Mouse (Mus musculus) liver, embryonic 12.5 days (tissue): ENCODE data around the gene Cpeb3. TPM values are rescaled to one million over a fixed set of nuclear protein-coding genes. Genes with fewer than 3 reads are reported as not detected.
A peak's percentile ranks its signal among the peaks of the same experiment; 100 is the strongest.
"Not testable (repeated sequence)": the region's sequence is repeated elsewhere in the genome, so short reads cannot be mapped to it uniquely, and the experiment has no call there.

Experiments used
- ATAC-seq: fragments of 200-750 bp; cut with Nextera tagmentation; 2 replicates; pipeline ENCODE4 v1.8.0; 2017; ENCODE audit warnings: moderate number of reproducible peaks, mild to moderate bottlenecking, moderate library complexity
- H3K27ac ChIP-seq: fragments of 300-500 bp; sonication (generic); 2 replicates; pipeline ENCODE4 v1.5.1; 2016; ENCODE audit warnings: mild to moderate bottlenecking
- H3K27me3 ChIP-seq: fragments of 300-500 bp; sonication (generic); replicated peaks from 2 replicates; pipeline ENCODE4 v1.6.1; 2016; ENCODE audit warnings: mild to moderate bottlenecking, moderate library complexity
- H3K36me3 ChIP-seq: fragments of 300-500 bp; sonication (generic); 2 replicates; pipeline ENCODE4 v1.6.1; 2016; ENCODE audit warnings: mild to moderate bottlenecking, moderate library complexity
- H3K4me1 ChIP-seq: fragments of 300-500 bp; sonication (generic); 2 replicates; pipeline ENCODE4 v1.6.1; 2016
- H3K4me2 ChIP-seq: fragments of 300-500 bp; sonication (generic); 2 replicates; pipeline ENCODE4 v1.6.1; 2016; ENCODE audit warnings: mild to moderate bottlenecking, moderate library complexity
- H3K4me3 ChIP-seq: fragments of 300-500 bp; sonication (generic); 2 replicates; pipeline ENCODE4 v1.5.1; 2016; ENCODE audit warnings: mild to moderate bottlenecking, moderate library complexity
- H3K9ac ChIP-seq: fragments of 300-500 bp; sonication (generic); 2 replicates; pipeline ENCODE4 v1.6.1; 2016; ENCODE audit warnings: mild to moderate bottlenecking, moderate library complexity
- H3K9me3 ChIP-seq: fragments of 300-500 bp; sonication (generic); replicated peaks from 2 replicates; pipeline ENCODE4 v1.6.1; 2016; ENCODE audit warnings: mild to moderate bottlenecking, moderate library complexity
- WGBS: fragments of 180-500 bp; shearing (Covaris S2); methylation state at CpG from one replicate; pipeline ENCODE4 v1.1.7; 2016; ENCODE audit not compliant: insufficient replicate concordance; 5-methylcytosine and 5-hydroxymethylcytosine counted together
- polyA plus RNA-seq: library from polyadenylated mRNA; unstranded; fragments of >200 nt; fragmentation: Nextera tagmentation; extraction: Ambion mirVana; gene quantifications from 2 replicates; pipeline ENCODE4 v1.2.1, GENCODE M21; 2016

The Cpeb3 gene
- polyA plus RNA-seq, 1 experiment from 2014 or later = 3.2 TPM

DNA sequence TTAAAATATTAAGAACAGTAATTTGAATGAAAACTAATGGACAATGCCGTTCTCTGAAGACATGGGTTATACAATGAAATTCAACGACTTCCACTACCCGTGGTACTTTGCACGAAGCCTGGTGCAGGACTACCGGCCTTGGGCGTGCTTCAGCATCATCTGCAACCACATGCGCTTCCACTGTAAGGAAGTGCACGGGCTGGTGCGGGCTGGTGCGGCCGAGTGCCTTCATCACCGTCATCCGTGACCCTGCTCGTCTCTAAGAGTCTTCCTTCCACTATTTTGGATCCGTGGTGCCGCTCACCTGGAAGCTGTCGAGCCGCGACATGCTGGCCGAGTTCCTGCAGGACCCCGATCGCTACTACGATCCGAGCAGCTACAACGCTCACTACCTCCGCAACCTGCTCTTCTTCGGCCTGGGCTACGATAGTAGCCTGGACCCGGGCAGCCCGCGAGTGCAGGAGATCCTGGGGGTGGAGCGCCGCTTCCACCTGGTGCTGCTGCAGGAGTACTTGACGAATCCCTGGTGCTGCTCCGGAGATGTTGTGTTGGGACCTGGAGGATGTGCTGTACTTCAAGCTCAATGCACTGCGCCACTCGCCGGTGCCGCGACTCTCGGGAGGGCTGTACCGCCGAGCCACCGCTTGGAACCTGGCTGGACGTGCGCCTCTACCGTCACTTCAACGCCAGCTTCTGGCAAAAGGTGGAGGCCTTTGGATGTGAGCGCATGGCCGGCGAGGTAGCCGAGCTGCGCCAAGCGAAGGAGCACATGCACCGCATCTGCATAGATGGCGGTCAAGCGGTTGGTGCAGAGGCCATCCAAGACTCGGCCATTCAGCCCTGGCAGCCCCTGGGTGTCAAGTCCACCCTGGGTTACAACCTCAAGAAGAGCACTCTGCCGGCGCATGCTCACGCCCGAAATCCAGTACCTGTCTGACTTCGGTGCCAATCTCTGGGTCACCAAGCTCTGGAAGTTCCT is 25.4 kb upstream of the Cpeb3 start:
- peaks cover 83% of the 10 kb centered on the region for H3K4me1 ChIP-seq
- H3K9me3 ChIP-seq = no peaks in the 10 kb centered on the region
- H3K9ac ChIP-seq = peak overlapping the region; percentile 84
- no peaks in the 10 kb centered on the region for H3K36me3 ChIP-seq
- H3K27me3 ChIP-seq = peaks cover 28% of the 10 kb centered on the region
- peak; percentile 37 for ATAC-seq
- WGBS = 8% methylated on average over 63 of the region's 63 CpGs
- peak overlapping the region; percentile 99 for H3K27ac ChIP-seq
- H3K4me3 ChIP-seq = peak overlapping the region; percentile 69
- peak overlapping the region; percentile 86 for H3K4me2 ChIP-seq

DNA sequence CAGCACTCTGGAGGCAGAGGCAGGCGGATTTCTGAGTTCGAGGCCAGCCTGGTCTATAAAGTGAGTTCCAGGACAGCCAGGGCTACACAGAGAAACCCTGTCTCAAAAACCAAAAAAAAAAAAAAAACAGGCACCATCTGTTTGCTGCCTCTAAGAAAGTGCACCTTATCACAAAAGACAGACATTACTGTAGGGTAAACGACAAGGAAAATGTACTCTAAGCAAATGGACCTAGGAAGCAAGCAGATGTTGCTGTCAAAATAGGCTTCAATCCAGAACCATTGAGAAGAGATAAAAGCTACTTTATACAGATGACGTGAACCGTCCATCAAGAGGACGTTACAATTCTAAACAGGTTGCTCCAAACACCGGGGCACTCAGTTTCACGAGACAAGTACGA is 24.2 kb upstream of the Cpeb3 start:
- H3K4me3 ChIP-seq = peak overlapping the region; percentile 69

DNA sequence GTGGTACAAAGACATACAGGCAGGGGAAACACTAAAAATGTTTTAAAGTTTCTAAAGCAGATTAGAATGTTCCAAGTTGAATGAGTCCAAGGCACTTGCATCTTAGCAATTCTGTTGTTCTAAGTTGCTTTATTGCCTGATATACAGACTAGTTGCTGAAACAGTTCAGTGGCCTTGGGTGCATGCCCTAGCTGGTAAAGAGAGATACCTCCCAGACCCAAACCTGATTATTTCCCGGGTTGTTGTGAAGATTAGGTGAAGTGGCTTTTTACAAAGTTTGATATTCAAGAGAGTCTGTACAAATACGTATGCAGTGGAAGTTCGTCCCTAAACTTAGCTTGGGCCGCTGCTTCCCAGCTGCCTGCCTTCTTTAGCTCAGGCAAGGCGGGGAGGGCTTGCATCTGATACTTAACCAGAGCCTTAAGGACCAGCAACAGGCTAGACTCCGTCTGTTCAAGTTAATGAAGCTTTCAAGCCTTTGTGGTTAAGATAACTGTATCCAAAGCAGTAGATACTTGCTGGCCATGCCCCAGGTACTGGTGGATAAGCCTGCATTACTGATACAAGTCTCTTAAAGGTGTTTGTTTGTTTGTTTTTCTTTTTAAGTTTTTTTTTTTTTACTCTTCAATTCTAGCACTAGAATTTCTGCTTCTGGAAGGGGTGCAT is 16.9 kb upstream of the Cpeb3 start:
- Histone ChIP-seq H3K9me3 (no peaks in the 10 kb centered on the region), H3K4me2 (no peak overlapping the region), H3K4me1 (peaks cover 39% of the 10 kb centered on the region), H3K27ac (peak overlapping the region; percentile 65), H3K9ac (no peak overlapping the region), H3K27me3 (no peaks in the 10 kb centered on the region), H3K4me3 (no peak overlapping the region), H3K36me3 (peaks cover 55% of the 10 kb centered on the region)
- 45% methylated on average over 6 of the region's 6 CpGs for WGBS
- ATAC-seq = peak; percentile 74; the same call in 1 of the 2 replicates

More for the DNA sequence above, 24.2 kb upstream of the Cpeb3 start:
- not testable (repeated sequence) for H3K36me3 ChIP-seq, H3K9me3 ChIP-seq
- peaks cover 28% of the 10 kb centered on the region for H3K27me3 ChIP-seq
- peaks cover 78% of the 10 kb centered on the region for H3K4me1 ChIP-seq
- peak overlapping the region; percentile 61 for H3K9ac ChIP-seq
- peak; percentile 72 for ATAC-seq
- H3K27ac ChIP-seq = peak overlapping the region; percentile 99
- H3K4me2 ChIP-seq = peak overlapping the region; percentile 86
- 31% methylated on average over 9 of the region's 9 CpGs for WGBS

DNA sequence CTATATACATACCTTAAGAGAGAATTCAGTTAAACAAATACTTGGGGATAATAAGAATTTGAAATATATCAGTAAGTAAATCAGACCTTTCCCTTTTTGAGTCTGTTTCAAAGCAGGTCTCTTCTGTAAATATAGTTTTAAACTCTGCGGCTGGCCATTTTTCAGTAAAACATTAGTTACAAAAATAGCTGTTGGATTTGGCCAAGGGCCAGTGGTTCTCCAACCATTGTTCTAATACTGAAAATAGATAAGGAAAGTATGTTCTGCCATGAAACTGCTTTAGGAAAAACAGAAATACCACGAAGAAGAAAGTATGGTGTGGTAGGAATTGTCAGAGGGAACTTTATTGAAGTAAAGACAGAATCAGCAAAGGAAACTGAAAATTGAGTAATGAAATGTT is 6.3 kb upstream of the Cpeb3 start:
- Histone ChIP-seq H3K4me3 (no peak overlapping the region), H3K27me3 (no peaks in the 10 kb centered on the region), H3K4me1 (peaks cover 41% of the 10 kb centered on the region), H3K36me3 (peaks cover 88% of the 10 kb centered on the region), H3K27ac (no peak overlapping the region), H3K4me2 (no peak overlapping the region), H3K9me3 (no peaks in the 10 kb centered on the region), H3K9ac (no peak overlapping the region)
- WGBS = 83% methylated on average over 2 of the region's 2 CpGs
- ATAC-seq = no peak

DNA sequence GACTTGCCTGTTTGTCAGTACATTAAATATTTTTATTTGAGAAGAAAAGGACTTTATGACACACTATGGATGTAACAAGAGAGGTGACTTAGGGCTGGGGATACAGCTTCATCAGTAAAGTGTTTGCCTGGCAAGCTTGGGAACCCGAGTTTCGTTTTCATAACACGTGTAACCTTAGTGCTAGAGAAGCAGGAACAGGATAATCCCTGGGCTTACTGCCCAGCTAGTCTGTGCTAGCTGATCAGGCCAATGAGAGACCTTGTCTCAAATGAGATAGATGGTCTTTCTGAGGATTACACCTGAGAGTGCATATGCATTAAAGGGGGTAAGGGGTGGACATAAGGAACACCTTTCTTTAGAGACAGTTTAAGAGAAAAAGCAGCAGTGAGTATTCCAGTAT is 3.0 kb upstream of the Cpeb3 start:
- 94% methylated on average over 3 of the region's 3 CpGs for WGBS
- Histone ChIP-seq H3K4me2 (no peak overlapping the region), H3K27me3 (no peaks in the 10 kb centered on the region), H3K4me3 (no peak overlapping the region), H3K9me3 (no peaks in the 10 kb centered on the region), H3K4me1 (peaks cover 54% of the 10 kb centered on the region), H3K9ac (peak overlapping the region; percentile 46), H3K27ac (peak overlapping the region; percentile 51; the same call in 1 of the 2 replicates), H3K36me3 (peaks cover 61% of the 10 kb centered on the region)
- no peak for ATAC-seq

DNA sequence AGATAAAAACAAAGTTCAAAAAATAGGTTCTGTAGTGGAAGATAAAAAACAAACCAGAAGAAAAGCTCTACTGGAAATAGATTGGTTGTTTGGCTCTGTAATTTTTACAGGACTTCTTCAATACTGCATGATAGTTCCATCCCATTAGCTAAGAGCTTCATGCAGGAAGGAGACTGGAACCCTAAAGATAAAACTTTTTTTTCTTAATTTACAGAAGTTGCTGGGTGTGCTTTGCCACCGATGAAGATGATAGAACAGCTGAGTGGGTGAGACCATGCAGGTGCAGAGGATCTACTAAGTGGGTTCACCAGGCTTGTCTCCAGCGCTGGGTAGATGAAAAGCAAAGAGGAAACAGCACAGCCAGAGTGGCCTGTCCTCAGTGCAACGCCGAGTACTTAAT is 2.1 kb upstream of the Cpeb3 start:
- H3K4me1 ChIP-seq = peaks cover 59% of the 10 kb centered on the region

DNA sequence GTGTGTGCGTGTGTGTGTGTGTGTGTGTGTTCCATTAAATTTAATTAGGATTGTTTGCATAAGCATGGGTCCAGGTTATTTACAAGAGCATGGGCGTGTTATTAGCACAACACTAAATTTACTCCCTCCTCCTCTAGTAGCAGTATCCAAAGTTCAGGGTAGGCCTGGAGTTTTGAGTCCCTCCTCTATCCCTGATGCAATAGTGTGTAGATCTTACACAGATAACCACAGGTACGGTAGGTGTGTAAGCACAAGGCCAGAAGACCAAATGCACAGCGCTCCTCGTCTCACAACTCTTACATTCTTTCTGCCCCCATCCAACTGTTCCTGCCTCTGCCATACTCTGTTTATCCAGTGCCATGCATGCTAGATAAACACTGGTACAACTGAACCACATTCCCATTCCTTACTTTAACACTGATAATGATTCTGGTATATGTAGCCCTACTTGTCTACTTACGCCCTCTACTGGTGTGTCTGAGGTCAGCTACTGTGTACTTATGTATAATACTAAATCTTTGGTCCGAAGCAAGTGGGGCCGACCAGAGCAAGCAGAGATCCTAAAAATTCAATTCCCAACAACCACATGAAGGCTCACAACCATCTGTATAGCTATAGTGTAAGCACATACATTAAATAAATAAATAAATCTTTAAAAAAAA is 1.2 kb upstream of the Cpeb3 start:
- Histone ChIP-seq H3K36me3 (peaks cover 45% of the 10 kb centered on the region), H3K9me3 (no peaks in the 10 kb centered on the region), H3K4me2 (peak overlapping the region; percentile 83), H3K4me1 (peaks cover 59% of the 10 kb centered on the region), H3K27ac (peak overlapping the region; percentile 99), H3K9ac (peak overlapping the region; percentile 100), H3K27me3 (no peaks in the 10 kb centered on the region), H3K4me3 (peak overlapping the region; percentile 100)
- no peak for ATAC-seq
- WGBS = 72% methylated on average over 8 of the region's 8 CpGs

More for the DNA sequence above, 2.1 kb upstream of the Cpeb3 start:
- peaks cover 53% of the 10 kb centered on the region for H3K36me3 ChIP-seq
- no peaks in the 10 kb centered on the region for H3K9me3 ChIP-seq
- WGBS = 75% methylated on average over 4 of the region's 4 CpGs
- no peaks in the 10 kb centered on the region for H3K27me3 ChIP-seq
- H3K4me2 ChIP-seq = peak overlapping the region; percentile 83
- no peak overlapping the region; the same call in 1 of the 2 replicates for H3K4me3 ChIP-seq
- H3K9ac ChIP-seq = peak overlapping the region; percentile 100; the same call in 1 of the 2 replicates
- ATAC-seq = no peak
- H3K27ac ChIP-seq = peak overlapping the region; percentile 67

DNA sequence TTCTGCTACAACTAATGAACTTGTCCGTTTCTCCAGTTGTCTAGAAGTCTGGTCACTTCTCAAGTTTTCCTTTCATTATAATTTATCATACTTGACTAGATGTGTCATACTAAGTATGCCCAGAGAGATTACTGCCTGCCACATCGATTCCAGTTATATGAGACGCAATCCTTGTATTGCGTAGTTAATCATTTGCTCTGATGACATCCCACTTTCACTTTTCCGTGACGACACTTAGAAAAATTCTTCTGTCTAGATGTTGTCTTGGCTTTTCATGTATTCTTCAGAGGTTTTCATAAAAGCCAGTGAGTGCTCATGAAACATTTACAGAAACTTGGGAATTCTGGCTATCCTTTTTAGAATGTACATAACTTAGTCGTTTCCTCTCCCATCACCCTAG is 585 bp upstream of the Cpeb3 start:
- H3K4me2 ChIP-seq = peak overlapping the region; percentile 83
- H3K4me3 ChIP-seq = peak overlapping the region; percentile 100
- ATAC-seq = no peak
- 71% methylated on average over 7 of the region's 7 CpGs for WGBS
- peaks cover 66% of the 10 kb centered on the region for H3K4me1 ChIP-seq
- peak overlapping the region; percentile 99 for H3K27ac ChIP-seq
- H3K36me3 ChIP-seq = peaks cover 45% of the 10 kb centered on the region
- H3K9ac ChIP-seq = peak overlapping the region; percentile 100
- no peaks in the 10 kb centered on the region for H3K9me3 ChIP-seq
- H3K27me3 ChIP-seq = no peaks in the 10 kb centered on the region

DNA sequence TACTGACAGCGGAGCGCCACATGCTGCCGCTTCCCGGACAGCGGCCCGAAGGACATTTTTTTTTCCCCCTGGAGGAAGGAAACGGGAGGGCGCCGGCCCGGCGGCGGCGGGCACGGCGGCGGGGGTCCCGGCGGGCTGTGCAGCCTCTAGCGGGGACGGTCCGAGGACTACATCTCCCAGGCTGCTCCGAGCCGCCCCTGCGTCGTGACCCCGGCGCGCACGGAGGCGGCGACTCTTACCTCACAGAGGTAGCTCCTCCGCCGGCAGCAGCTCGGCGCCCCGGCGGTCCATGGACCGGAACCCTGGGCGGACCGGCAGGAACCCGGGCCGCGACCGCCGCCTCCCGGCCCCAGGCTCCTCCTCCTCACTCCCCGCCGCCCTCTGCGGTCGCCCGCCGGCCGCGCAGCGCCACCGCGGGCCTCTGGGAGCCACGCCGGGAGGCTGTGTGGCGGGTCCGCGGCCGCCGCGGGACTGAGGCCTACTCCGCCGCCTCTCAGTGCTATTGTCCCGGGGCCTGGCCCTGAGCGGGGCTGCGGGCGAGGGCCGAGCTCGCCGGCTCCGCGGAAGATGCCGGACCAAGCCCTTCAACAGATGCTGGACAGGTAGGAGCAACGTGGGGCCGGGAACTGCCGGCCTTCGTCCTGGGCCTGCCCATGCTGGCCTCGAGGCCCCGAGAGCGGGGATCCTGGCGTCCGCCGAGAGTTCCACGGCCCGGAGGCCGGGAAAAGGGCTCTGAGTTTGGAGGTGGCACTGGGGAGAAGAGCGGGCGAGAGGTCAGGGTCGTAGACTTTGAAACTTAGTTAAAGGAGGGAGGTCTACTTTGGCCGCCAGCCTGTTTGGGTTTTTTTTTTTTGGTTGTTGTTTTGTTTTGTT is 862 bp downstream of the Cpeb3 start, which contains the start of gene March5:
Gene March5, plus strand, starts transcription at position 241 of the 873 bp plus-strand sequence.
- peak within 1 kb of the TSS; percentile 100 for H3K4me3 ChIP-seq
- peak within 1 kb of the TSS; percentile 99 for H3K27ac ChIP-seq
- under 1% methylated on average over 89 of the region's 94 CpGs for WGBS
- no peaks in the 10 kb centered on the region for H3K9me3 ChIP-seq
- peak within 1 kb of the TSS; percentile 100 for H3K9ac ChIP-seq
- peak; percentile 93 for ATAC-seq
- peaks cover 31% of the 10 kb centered on the region for H3K36me3 ChIP-seq
- peak within 1 kb of the TSS; percentile 83 for H3K4me2 ChIP-seq
- no peaks in the 10 kb centered on the region for H3K27me3 ChIP-seq
- H3K4me1 ChIP-seq = peaks cover 71% of the 10 kb centered on the region

DNA sequence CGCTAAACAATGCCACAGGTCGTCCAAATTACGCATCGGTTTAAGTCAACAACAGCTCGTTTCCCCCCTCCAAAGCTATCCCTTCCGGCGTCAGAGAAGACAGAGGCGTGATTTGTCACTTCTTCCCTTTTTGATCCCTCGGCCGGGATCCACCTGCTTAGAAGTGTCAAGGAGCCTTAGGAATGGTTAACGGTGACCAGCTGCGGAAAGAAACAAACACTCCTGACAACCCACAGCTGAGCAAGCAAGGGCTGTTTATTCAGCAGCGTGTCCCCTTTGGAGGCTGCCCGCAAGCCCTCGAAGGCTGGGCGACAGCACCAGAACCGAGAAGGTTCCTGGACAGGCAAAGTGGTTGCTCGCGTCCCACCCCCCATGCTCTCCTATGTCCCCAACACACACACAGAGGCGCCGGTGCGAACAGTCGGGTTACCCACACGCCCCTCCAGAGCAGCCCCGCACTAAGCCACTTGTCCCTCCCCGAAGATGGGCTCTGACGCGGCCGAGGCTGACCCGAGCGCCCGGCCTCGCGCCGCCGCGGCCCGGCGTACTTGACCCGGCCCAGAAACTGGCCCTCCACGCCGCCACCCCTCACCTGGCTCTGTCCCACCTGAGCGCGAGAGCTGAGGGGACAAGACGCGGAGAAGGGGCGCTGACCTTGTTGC is 1.6 kb downstream of the Cpeb3 start:
- ATAC-seq = peak; percentile 61
- Histone ChIP-seq H3K4me2 (peak overlapping the region; percentile 83), H3K27ac (peak overlapping the region; percentile 99), H3K9me3 (no peaks in the 10 kb centered on the region), H3K9ac (peak overlapping the region; percentile 100), H3K4me1 (peaks cover 74% of the 10 kb centered on the region), H3K27me3 (no peaks in the 10 kb centered on the region), H3K36me3 (peaks cover 24% of the 10 kb centered on the region), H3K4me3 (peak overlapping the region; percentile 100)
- WGBS = 2% methylated on average over 47 of the region's 47 CpGs
